Mouse (Mus musculus) layer of hippocampus, adult 9-10 months (tissue): ENCODE results near the gene Ccdc185.
A peak's percentile ranks its signal among the peaks of the same experiment; 100 is the strongest.

Source experiments
- DNase-seq: peaks from one replicate; pipeline ENCODE4 v3.0.0; 2022; ENCODE audit warnings: low spot score

Ccdc185 gene

GRCm38 (mm10) chr1:182749080-182749479 is at the start of gene Ccdc185:
Gene Ccdc185, minus strand, starts transcription at chr1:182749180.
- DNase-seq = no peak

DNA sequence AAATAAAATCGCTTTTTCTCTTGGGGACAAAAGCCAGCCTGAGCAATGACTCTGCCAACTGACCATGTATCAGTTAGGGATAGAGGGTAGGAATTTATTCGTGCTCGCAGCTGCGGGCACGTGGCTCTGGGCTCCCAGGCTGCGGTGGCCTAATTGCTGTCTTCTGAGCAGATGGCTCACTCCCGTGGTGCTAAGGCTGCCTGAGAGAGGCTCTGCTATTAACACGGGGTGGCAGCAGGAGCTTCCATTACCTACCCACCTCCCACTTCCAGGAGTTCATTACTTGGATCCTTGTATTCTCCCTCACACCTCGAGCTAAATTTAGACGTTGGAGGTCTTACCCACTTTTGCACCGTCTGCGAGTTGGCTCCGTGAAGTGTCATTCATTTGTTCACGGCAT is 48.1 kb upstream of the Ccdc185 start:
- DNase-seq = no peak

DNA sequence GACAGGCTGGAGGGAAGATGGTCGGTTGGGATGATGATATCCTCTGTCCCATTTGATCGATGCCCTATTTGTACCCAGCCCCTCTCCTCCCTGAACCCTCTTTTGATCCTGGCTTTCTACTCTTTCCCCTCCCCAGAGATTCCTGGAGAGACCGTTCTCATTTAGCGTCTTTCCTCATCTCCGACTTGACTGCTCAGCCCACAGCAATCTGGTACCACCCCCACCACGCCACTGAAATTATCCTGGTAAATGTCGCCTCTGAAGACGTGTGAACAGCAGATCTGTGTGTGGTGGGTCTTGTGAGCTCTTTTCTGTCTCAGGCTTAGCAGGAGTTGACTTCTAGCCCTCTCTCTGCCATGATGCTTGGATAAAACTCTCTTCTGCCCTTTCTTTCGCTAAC is 45.6 kb upstream of the Ccdc185 start:
- no peak for DNase-seq

- DNase-seq = no peak
Observed at GRCm38 (mm10) chr1:182794221-182794620, 45.2 kb upstream of the Ccdc185 start.

- DNase-seq = peak; percentile 54
Observed at GRCm38 (mm10) chr1:182792521-182793071, 43.6 kb upstream of the Ccdc185 start.

- DNase-seq = no peak
Observed at GRCm38 (mm10) chr1:182788896-182789295, 39.9 kb upstream of the Ccdc185 start.

DNA sequence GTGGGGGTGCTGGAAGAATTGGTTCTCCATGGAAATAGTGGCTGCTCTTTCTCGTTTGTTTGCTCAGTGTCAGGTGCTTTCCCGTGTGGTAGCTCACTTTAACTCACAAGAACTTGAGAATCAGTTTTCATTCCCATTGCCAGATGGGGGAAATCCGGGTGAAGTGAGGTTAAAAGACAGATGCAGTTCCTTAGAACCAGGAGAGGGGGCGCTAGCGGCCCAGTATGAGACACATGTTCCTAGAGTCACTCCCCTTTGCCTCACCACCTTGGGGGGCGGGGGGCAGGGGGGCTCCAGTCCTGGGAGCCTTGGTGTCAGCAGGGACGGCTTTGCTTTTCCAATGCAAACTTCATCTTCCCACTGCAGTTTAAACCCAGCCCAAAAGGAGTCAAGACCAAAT is 38.0 kb upstream of the Ccdc185 start:
- DNase-seq = no peak

DNA sequence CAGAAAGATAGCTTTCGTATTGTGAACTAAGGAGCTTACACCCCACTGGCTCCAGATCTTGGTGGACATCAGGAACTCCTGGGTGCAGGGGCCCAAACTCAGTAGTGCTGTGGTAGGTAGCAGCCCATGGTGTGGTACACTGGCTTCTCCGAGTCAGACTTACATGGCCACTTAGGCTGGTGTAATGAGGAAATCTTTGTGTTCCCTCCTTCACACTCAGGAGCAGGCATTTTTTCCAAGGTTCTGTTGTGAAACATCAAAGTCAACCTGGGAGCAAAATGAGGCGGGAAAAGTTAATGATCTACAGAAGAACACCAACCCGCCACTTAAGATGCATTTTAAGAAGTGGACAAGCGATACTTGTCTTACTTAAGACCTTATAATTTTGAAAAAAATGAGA is 36.5 kb upstream of the Ccdc185 start:
- DNase-seq = no peak

GRCm38 (mm10) chr1:182784784-182785183 is 35.8 kb upstream of the Ccdc185 start:
- DNase-seq = no peak

- DNase-seq = no peak
Observed at GRCm38 (mm10) chr1:182783774-182784173, 34.8 kb upstream of the Ccdc185 start.

DNA sequence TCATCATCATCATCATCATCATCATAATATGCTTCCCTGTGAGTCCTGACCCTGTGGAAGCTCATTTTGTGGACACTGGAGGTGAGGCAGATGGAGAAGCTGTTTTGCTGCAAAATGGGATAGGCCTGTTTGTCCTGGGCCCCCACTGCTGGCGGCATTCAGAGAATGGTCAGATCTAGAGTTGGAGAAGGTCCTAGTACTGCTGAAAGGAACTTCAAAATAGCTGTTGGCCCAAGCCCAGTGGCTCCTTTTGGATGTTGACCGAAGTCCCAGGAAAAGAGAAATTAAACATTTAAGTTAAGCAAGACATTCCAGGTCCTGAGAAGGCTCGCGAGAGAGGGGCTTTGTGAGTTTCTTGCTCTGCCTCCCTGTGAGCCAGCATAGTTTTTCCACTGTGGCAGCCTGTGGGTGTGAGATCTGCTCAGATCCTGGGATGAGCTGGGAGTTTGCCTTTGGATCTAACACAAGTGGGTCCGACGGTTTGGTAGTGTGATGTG is 30.1 kb upstream of the Ccdc185 start:
- no peak for DNase-seq

DNA sequence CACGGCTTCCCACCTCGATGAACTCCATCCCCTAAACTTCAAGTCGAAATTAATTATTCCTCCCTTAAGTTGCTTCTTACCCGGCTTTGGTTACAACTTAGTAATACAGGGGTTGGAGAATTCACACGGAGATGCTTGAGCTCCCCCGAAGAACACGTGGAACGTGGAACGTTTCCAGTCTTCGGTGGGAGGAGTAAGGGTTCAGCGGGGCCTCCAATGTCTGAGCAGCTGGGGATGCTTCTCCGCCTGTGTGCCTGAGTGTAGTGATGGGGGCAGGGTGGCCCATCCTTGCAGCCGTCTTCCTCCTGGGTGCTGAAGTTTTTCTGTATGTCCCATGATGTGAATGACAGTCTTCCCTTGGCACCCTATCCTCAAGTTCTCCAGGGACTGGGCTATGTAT is 29.2 kb upstream of the Ccdc185 start:
- no peak for DNase-seq

- no peak for DNase-seq
Observed at GRCm38 (mm10) chr1:182776749-182777410, 27.9 kb upstream of the Ccdc185 start.

GRCm38 (mm10) chr1:182775576-182775975 is 26.6 kb upstream of the Ccdc185 start:
- no peak for DNase-seq

DNA sequence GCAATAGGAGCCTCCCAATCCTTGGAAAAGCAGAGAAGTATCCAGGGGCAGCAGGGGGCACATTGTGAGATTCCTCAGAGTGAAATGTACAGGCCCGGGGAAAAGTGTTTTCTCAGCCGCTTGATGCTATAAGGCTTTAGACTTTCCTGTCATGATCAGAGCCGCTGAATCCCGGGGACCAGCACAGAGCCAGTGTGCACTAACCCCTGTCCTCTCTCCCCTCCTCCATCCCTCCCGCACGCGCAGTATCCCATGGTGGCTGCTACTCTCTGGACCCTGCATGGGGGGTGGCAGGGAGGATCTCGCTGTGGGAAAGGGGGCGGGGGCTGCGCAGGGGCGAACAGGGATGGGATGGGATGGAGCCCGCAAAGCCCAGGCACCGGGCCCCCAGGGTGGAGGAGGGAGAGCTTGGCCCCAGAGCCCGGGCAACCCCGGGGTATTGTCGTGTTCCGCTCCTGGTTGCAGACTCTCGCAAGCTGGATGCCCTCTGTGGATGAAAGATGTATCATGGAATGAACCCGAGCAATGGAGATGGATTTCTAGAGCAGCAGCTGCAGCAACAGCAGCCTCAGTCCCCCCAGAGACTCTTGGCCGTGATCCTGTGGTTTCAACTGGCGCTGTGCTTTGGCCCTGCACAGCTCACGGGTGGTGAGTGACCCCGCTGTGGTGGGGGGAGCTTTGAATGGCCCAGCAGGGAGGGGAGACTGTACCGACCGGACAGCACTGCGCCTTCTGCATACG is 15.7 kb upstream of the Ccdc185 start:
- no peak for DNase-seq

DNA sequence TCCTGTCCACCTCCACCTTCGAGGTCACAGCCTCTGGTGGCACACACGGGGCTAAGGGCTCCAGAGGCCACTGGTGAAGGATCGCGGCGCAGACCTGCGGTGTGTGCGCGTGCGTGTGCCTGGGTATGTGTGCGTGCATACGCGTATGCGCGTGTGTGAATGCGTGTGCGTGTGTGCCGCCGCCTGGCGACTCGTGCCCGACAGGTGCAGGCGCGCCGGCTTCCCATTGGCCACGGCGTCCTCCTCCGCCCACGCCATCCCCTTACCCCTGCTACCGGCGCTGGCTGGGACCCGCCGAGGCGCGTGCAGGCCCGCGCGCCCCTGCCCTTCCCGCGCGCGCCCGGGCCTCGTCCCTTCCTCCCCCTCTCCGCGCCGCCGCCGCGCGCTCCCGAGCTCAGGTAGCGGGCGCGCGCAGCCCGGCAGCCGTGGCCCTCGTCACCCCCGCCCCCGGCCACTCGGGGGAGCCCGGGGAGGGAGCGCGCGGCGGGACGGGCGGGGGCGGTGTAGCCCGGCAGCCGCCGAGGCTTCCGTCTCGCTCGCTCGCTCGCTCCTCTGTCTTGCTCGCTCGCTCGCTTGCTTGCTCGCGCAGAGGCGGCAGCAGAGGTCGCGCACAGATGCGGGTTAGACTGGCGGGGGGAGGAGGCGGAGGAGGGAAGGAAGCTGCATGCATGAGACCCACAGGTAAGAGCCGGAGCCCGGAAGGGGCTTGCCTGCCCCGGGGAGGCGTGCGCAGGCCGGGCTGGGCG is 14.9 kb upstream of the Ccdc185 start, which contains the start of gene Susd4:
Gene Susd4, plus strand, starts transcription at position 145 of the 746 bp plus-strand sequence.
- DNase-seq = no peak

GRCm38 (mm10) chr1:182763191-182763715 is 14.3 kb upstream of the Ccdc185 start:
- no peak for DNase-seq

DNA sequence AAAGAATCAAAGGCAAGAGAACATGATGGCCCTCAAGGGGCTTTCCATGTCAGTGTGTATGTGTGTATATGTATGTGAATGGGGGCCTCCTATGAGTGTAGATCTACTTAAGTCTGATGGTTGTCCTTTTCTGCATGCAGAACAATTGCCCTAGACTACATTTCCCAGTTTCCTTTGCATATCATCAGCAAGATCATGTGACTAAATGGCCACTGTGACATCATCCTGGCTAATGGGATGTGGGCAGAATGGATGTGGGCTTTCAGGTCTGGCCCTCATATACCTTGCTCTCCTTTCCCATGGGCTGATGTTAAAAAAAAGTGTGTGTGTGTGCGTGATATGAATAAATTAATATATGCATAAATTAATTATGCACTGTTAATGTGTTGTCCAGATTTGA is 9.8 kb upstream of the Ccdc185 start:
- no peak for DNase-seq

DNA sequence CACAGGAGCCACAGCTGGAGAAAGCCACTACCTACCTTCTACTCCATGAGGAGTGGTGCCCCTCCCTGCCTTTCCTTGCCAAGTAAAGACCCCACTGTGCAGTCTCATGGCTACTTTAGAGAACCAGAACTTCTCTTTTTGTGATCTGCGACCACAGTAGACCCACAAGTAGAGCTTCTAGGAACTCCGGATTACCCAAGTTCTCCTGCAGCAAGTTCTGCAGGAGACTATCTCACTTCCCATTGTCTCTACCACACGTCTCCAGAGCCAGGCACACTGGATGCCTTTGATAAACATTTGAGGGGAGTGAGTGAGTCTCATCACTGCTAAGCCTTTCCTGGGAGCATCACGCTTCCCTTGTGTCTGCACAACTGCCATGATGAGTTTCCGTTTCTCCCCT is 5.9 kb upstream of the Ccdc185 start:
- no peak for DNase-seq

DNA sequence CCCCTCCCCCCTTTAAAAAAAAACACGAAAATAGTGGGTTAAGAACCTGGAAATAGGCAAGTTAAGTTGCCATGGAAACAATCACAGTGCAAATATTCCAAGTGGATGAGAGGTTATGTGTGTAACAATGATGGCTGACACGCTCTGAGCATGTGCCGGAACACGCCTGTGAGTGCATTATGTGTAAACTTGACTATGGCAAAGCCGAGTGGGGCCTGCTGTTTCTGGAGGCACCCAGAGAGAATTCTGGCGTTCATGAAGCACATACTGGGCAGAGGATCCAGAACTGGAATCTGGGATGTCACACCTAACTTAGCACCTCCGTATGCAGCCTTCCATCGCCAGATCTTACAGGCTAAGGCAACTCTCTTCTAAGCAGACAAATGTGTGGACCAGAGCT is 4.7 kb upstream of the Ccdc185 start:
- DNase-seq = no peak

- no peak for DNase-seq
Observed at GRCm38 (mm10) chr1:182751301-182751700, 2.3 kb upstream of the Ccdc185 start.

DNA sequence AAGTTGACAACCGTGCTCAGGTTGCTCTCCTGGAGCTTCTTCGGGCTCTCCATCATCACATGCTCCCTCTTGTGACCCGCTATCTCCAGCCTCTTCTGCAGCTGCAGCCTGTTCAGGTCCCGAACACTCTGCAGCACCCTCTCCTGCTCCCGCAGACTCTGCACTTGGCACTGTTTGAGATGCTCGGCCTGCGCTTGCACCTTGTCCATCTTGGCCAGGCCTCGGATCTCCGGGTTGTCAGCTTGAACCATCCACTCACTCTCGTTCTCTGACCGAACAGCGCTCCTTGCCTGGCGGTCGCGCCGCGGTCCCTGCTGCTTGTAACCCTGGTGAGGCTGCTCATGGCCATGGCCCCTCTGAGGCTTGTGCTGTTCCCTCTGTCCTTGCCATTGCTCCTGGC is 1.1 kb downstream of the Ccdc185 start:
- DNase-seq = no peak
